Mouse (Mus musculus): ENCODE measurements around the gene Nmnat2.
A peak's percentile ranks its signal among the peaks of the same experiment; 100 is the strongest.

The Nmnat2 gene

GRCm38 (mm10) chr1:153126491-153127381, 171.9 kb downstream of the Nmnat2 start:
- no peak for DNase-seq

- no peak for DNase-seq
These were observed 172.8 kb downstream of the Nmnat2 start for GRCm38 (mm10) chr1:153127622-153128021.

- no peak for DNase-seq
These were observed 174.0 kb downstream of the Nmnat2 start for GRCm38 (mm10) chr1:153128780-153129179.

- DNase-seq = no peak
These were observed 175.4 kb downstream of the Nmnat2 start for GRCm38 (mm10) chr1:153129992-153130713.

GRCm38 (mm10) chr1:153133865-153134781, 179.3 kb downstream of the Nmnat2 start:
- no peak for DNase-seq

- no peak for DNase-seq
These were observed 181.9 kb downstream of the Nmnat2 start for GRCm38 (mm10) chr1:153136647-153137046.

GRCm38 (mm10) chr1:153138486-153138885, 183.7 kb downstream of the Nmnat2 start:
- no peak for DNase-seq

- no peak for DNase-seq
These were observed 184.8 kb downstream of the Nmnat2 start for GRCm38 (mm10) chr1:153139635-153140034.

GRCm38 (mm10) chr1:153140265-153140664, 185.5 kb downstream of the Nmnat2 start:
- no peak for DNase-seq

- DNase-seq = peak in 1 of 2 experiments; percentile 4
These were observed 186.0 kb downstream of the Nmnat2 start for GRCm38 (mm10) chr1:153140747-153141228.

- DNase-seq = no peak
These were observed 189.2 kb downstream of the Nmnat2 start for GRCm38 (mm10) chr1:153144021-153144420.

- no peak for DNase-seq
These were observed 191.0 kb downstream of the Nmnat2 start for GRCm38 (mm10) chr1:153145791-153146190.

- DNase-seq = no peak
These were observed 197.8 kb downstream of the Nmnat2 start for GRCm38 (mm10) chr1:153152594-153152993.

- DNase-seq = no peak
These were observed 198.9 kb downstream of the Nmnat2 start for GRCm38 (mm10) chr1:153153619-153154137.

GRCm38 (mm10) chr1:153155364-153155763, 200.6 kb downstream of the Nmnat2 start:
- DNase-seq = no peak

- DNase-seq = no peak
These were observed 202.3 kb downstream of the Nmnat2 start for GRCm38 (mm10) chr1:153157021-153157623.

- no peak for DNase-seq
These were observed 204.3 kb downstream of the Nmnat2 start for GRCm38 (mm10) chr1:153159137-153159536.

GRCm38 (mm10) chr1:153163831-153164230, 209.0 kb downstream of the Nmnat2 start:
- no peak for DNase-seq

GRCm38 (mm10) chr1:153168293-153168692, 213.5 kb downstream of the Nmnat2 start:
- DNase-seq = no peak

All from spleen, adult 18-20 months (tissue).